Mouse (Mus musculus) embryonic facial prominence, embryonic 11.5 days (tissue): ENCODE data around the gene Riiad1. TPM values are rescaled to one million over a fixed set of nuclear protein-coding genes. Genes with fewer than 3 reads are reported as not detected.

ENCODE experiments used
- ATAC-seq: fragments of 200-750 bp; cut with Nextera tagmentation; replicated peaks from 2 replicates; pipeline ENCODE4 v1.8.0; 2017; ENCODE audit warnings: low read depth; ENCODE audit not compliant: insufficient number of reproducible peaks, low FRiP score, low TSS enrichment
- DNase-seq: peaks from one replicate; pipeline ENCODE4 v3.0.0-alpha.2; 2015; ENCODE audit warnings: low spot score
- H3K27ac ChIP-seq: fragments of 300-500 bp; sonication (generic); replicated peaks from 2 replicates; pipeline ENCODE4 v1.5.1; 2014; ENCODE audit warnings: mild to moderate bottlenecking, low read depth, low read length, control low read depth
- H3K27me3 ChIP-seq: fragments of 300-500 bp; sonication (generic); 2 replicates; pipeline ENCODE4 v1.6.1; 2014; ENCODE audit warnings: mild to moderate bottlenecking, low read length, moderate library complexity, mixed read lengths; ENCODE audit not compliant: control insufficient read depth, insufficient read depth
- H3K36me3 ChIP-seq: fragments of 300-500 bp; sonication (generic); replicated peaks from 2 replicates; pipeline ENCODE4 v1.6.1; 2014; ENCODE audit warnings: low read depth, mild to moderate bottlenecking, low read length, moderate library complexity, mixed read lengths; ENCODE audit not compliant: control insufficient read depth, insufficient read depth
- H3K4me1 ChIP-seq: fragments of 300-500 bp; sonication (generic); 2 replicates; pipeline ENCODE4 v1.6.1; 2014; ENCODE audit warnings: low read length, mixed read lengths; ENCODE audit not compliant: control insufficient read depth, insufficient read depth
- H3K4me2 ChIP-seq: fragments of 300-500 bp; sonication (generic); 2 replicates; pipeline ENCODE4 v1.6.1; 2014; ENCODE audit warnings: low read depth, mild to moderate bottlenecking, control low read depth, low read length, moderate library complexity
- H3K4me3 ChIP-seq: fragments of 300-500 bp; sonication (generic); 2 replicates; pipeline ENCODE4 v1.5.1; 2014; ENCODE audit warnings: low read depth, low read length, control low read depth
- H3K9ac ChIP-seq: fragments of 300-500 bp; sonication (generic); replicated peaks from 2 replicates; pipeline ENCODE4 v1.6.1; 2014; ENCODE audit warnings: mild to moderate bottlenecking, control low read depth, low read length
- H3K9me3 ChIP-seq: fragments of 300-500 bp; sonication (generic); replicated peaks from 2 replicates; pipeline ENCODE4 v1.6.1; 2016; ENCODE audit warnings: mild to moderate bottlenecking, low read length, inconsistent platforms, mixed read lengths; ENCODE audit not compliant: control insufficient read depth
- WGBS: fragments of 180-500 bp; shearing (Covaris S2); extraction: QIAGEN DNeasy Blood & Tissue Kit; methylation state at CpG from one replicate; pipeline ENCODE4 v1.1.7; 2014; 5-methylcytosine and 5-hydroxymethylcytosine counted together
- polyA plus RNA-seq: library from polyadenylated mRNA; unstranded; fragments of >200 nt; fragmentation: Nextera tagmentation; extraction: Ambion mirVana; gene quantifications from 2 replicates; pipeline ENCODE4 v1.2.1, GENCODE M21; 2014

Riiad1 gene
- polyA plus RNA-seq, 1 experiment from 2014 or later, result 3.4 TPM

GRCm38 (mm10) chr3:94457055-94457454 is 23.1 kb downstream of the Riiad1 start:
- Histone ChIP-seq H3K36me3 (no peaks in the 10 kb centered on the region), H3K27ac (no peak overlapping the region), H3K4me1 (no peaks in the 10 kb centered on the region), H3K4me3 (no peak overlapping the region), H3K9me3 (no peaks in the 10 kb centered on the region), H3K27me3 (no peaks in the 10 kb centered on the region), H3K4me2 (no peak overlapping the region), H3K9ac (no peak overlapping the region)
- WGBS, result 73% methylated on average over 3 of the region's 3 CpGs
- DNase-seq (no peak), ATAC-seq (no peak)

DNA sequence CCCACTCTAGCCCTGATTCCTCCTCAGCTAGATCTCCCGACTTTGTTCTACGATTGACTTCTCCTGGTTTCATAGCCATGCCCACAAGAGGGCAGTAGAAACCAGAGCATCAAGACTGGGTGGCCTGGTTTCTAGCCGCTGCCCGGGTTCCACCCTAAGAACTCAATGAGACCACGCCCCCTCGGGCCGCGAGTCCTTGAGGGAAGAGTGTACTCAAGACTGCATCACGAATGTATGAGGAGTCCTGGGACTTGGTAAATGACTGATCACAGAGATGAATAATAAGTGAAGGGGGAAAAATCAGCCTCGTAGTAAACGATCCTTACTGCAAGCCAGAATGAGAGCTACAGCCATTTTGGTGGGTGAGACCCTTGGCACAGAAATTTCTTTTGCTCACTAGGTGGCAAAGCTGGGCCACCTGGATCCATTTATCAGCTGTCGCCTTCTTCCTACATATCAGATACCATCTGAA is 23.6 kb downstream of the Riiad1 start:
- peak; percentile 89 for ATAC-seq
- 2% methylated on average over 12 of the region's 12 CpGs for WGBS
- H3K4me1 ChIP-seq, result no peaks in the 10 kb centered on the region
- H3K9me3 ChIP-seq, result no peaks in the 10 kb centered on the region
- H3K27ac ChIP-seq, result no peak overlapping the region
- no peak overlapping the region for H3K9ac ChIP-seq
- H3K4me2 ChIP-seq, result 0 out of 2 replicates have a peak overlapping the region, but pooled peaks have one; percentile 19
- peak; percentile 98 for DNase-seq
- no peaks in the 10 kb centered on the region for H3K36me3 ChIP-seq
- no peaks in the 10 kb centered on the region for H3K27me3 ChIP-seq
- H3K4me3 ChIP-seq, result peak overlapping the region; percentile 1; the same call in 1 of the 2 replicates

DNA sequence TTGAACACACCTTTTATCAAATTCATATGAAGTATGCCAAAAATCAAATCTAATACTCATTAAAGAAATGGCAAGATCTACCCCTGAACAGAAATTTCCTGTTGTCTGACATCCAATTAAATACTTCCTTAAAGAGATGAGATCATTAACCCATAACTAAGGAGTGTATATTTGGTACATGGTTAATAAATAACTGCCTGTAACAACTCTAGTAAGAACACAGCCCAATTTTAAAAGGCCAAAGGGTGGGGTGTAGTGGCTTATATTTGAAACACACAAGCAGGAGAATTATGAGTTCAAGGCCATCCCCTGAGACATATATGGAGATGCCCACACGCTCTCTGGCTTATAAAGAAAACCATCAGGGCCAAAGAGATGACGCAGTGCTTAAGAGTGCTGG is 30.8 kb downstream of the Riiad1 start:
- no peak overlapping the region for H3K4me2 ChIP-seq
- WGBS, result 94% methylated on average over 2 of the region's 2 CpGs

GRCm38 (mm10) chr3:94443597-94443964 is 36.6 kb downstream of the Riiad1 start, which contains the start of gene Oaz3:
Gene Oaz3 (minus strand): TSS chr3:94443915.
- Histone ChIP-seq H3K27ac (no peak within 1 kb of the TSS; the same call in 1 of the 2 replicates), H3K9me3 (no peaks in the 10 kb centered on the region), H3K9ac (peak within 1 kb of the TSS; percentile 89), H3K4me3 (peak within 1 kb of the TSS; percentile 91), H3K27me3 (no peaks in the 10 kb centered on the region), H3K4me1 (no peaks in the 10 kb centered on the region), H3K4me2 (peak within 1 kb of the TSS; percentile 83), H3K36me3 (peaks cover 8% of the 10 kb centered on the region)
- DNase-seq (no peak), ATAC-seq (peak; percentile 45)
- 1% methylated on average over 24 of the region's 24 CpGs for WGBS

More for the DNA sequence above, 30.8 kb downstream of the Riiad1 start:
- Histone ChIP-seq H3K9me3 (no peaks in the 10 kb centered on the region), H3K9ac (no peak overlapping the region), H3K36me3 (peaks cover 8% of the 10 kb centered on the region), H3K27ac (no peak overlapping the region), H3K4me3 (no peak overlapping the region), H3K27me3 (no peaks in the 10 kb centered on the region), H3K4me1 (no peaks in the 10 kb centered on the region)
- no peak for ATAC-seq
- DNase-seq, result no peak

- H3K27ac ChIP-seq, result no peak within 1 kb of the TSS; the same call in 1 of the 2 replicates
Measured at GRCm38 (mm10) chr3:94442951-94443596, 37.1 kb downstream of the Riiad1 start, which contains the start of gene Mrpl9. Gene Mrpl9 (plus strand): TSS chr3:94443318.

DNA sequence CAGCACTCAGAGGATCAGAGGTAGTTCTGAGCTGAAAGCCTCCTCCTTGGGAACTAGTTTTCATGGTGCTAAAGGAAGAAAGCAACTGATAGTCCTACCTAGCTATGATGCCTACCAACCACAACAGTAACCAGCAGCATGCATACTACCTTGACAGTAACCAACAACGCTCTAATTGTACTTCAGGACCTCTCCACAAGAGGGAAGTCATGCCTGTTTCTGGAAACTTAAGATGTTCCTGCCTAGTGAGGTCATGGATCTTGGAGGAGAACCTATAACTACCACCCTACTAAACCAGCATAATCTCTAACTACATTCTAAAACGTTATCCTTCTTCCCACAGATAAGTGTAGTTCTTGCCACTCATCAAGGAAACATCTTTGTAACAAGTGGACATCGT is 39.0 kb downstream of the Riiad1 start:
- Histone ChIP-seq H3K36me3 (no peaks in the 10 kb centered on the region), H3K27ac (no peak overlapping the region), H3K9me3 (no peaks in the 10 kb centered on the region), H3K4me2 (no peak overlapping the region), H3K4me1 (no peaks in the 10 kb centered on the region), H3K27me3 (no peaks in the 10 kb centered on the region), H3K9ac (no peak overlapping the region), H3K4me3 (no peak overlapping the region)
- ATAC-seq (no peak), DNase-seq (no peak)
- WGBS, result 42% methylated on average over 3 of the region's 3 CpGs

More at GRCm38 (mm10) chr3:94442951-94443596, 37.1 kb downstream of the Riiad1 start, which contains the start of gene Mrpl9:
- Histone ChIP-seq H3K4me2 (peak within 1 kb of the TSS; percentile 83), H3K9ac (peak within 1 kb of the TSS; percentile 89), H3K4me1 (no peaks in the 10 kb centered on the region), H3K27me3 (no peaks in the 10 kb centered on the region), H3K36me3 (peaks cover 7% of the 10 kb centered on the region), H3K9me3 (no peaks in the 10 kb centered on the region), H3K4me3 (peak within 1 kb of the TSS; percentile 91)
- peak; percentile 96 for DNase-seq
- under 1% methylated on average over 37 of the region's 39 CpGs for WGBS
- ATAC-seq, result peak; percentile 98

GRCm38 (mm10) chr3:94436420-94436819 is 43.7 kb downstream of the Riiad1 start:
- no peak overlapping the region for H3K9ac ChIP-seq
- no peaks in the 10 kb centered on the region for H3K36me3 ChIP-seq

GRCm38 (mm10) chr3:94434305-94434704 is 45.8 kb downstream of the Riiad1 start:
- no peak for DNase-seq
- Histone ChIP-seq H3K27me3 (no peaks in the 10 kb centered on the region), H3K4me2 (no peak overlapping the region), H3K4me1 (no peaks in the 10 kb centered on the region), H3K4me3 (no peak overlapping the region), H3K36me3 (no peaks in the 10 kb centered on the region), H3K9ac (no peak overlapping the region), H3K9me3 (no peaks in the 10 kb centered on the region), H3K27ac (no peak overlapping the region)
- WGBS, result 82% methylated on average over 2 of the region's 2 CpGs
- no peak for ATAC-seq

More at GRCm38 (mm10) chr3:94436420-94436819, 43.7 kb downstream of the Riiad1 start:
- Histone ChIP-seq H3K27ac (no peak overlapping the region), H3K9me3 (no peaks in the 10 kb centered on the region), H3K4me3 (no peak overlapping the region), H3K4me1 (no peaks in the 10 kb centered on the region), H3K27me3 (no peaks in the 10 kb centered on the region), H3K4me2 (no peak overlapping the region)
- ATAC-seq, result no peak
- 76% methylated on average over 9 of the region's 9 CpGs for WGBS
- no peak for DNase-seq
